Mouse (Mus musculus): ENCODE results near the gene Grb2. TPM values are rescaled to one million over a fixed set of nuclear protein-coding genes. Genes with fewer than 3 reads are reported as not detected.
A peak's percentile ranks its signal among the peaks of the same experiment; 100 is the strongest.

Gene Grb2
- polyA plus RNA-seq, 1 experiment = 81.7 TPM

DNA sequence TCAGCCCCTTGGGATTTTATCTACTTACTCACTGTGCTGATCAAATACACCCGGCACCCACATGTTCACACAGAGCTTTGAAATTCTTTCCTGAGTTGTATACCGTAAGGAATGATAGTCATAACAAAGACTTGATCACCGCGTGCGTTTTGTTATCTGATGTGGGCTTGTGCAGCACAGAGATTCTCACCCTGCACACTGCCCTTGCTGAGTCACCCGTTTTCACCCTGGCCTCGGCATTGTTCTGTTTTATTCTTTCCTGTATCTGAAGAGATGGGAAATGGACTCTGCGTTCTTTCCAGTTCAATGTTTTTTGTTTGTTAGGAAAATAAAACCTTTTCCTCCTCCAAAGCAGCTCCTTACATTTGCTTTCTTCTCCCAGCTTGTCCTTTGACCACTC, 38.4 kb upstream of the Grb2 start:
- H3K27ac ChIP-seq (ENCODE audit: control insufficient read depth, insufficient read depth, low read length) = peak overlapping the region; percentile 63; the same call in 1 of the 2 replicates
- TF ChIP-seq CTCF (IDR thresholded peaks at IDR 0.05; ENCODE audit: borderline replicate concordance, control insufficient read depth, extremely low read depth, insufficient read depth, low read length, poor library complexity) = no peak
- no peak for TF ChIP-seq POLR2A (IDR thresholded peaks at IDR 0.05; ENCODE audit: control insufficient read depth, extremely low read depth, insufficient read depth, low read length, poor library complexity)
- H3K4me1 ChIP-seq (replicated peaks; ENCODE audit: control insufficient read depth, insufficient read depth, low read length) = peaks cover 25% of the 10 kb centered on the region
- no peaks in the 10 kb centered on the region for H3K27me3 ChIP-seq (ENCODE audit: control insufficient read depth, insufficient read depth, low read length)
- H3K4me3 ChIP-seq (ENCODE audit: control insufficient read depth, insufficient read depth, low read length) = no peak overlapping the region
- no peaks in the 10 kb centered on the region for H3K36me3 ChIP-seq (ENCODE audit: control insufficient read depth, insufficient read depth, low read length)
- DNase-seq = peak; percentile 9
- 10% methylated on average over 8 of the region's 8 CpGs for WGBS

DNA sequence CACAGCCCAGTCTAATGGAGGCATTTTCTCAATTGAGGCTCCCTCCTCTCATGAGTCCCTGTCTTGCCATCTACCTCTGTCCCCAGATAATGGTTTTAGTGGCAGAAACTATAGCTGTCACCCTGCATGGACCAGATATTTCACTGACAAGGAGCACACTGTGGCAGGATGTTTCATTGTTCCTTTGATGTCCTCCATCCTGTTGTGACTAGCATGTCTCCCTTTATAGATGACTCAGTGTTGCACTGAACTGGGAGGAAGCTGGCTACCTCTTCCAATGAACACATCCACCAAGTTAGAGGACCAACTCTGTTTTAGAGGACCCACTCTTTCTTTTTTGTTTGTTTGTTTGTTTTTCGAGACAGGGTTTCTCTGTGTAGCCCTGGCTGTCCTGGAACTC, 37.7 kb upstream of the Grb2 start:
- Histone ChIP-seq H3K4me3 (ENCODE audit: control insufficient read depth, insufficient read depth, low read length) (no peak overlapping the region), H3K27ac (ENCODE audit: control insufficient read depth, insufficient read depth, low read length) (0 out of 2 replicates have a peak overlapping the region, but pooled peaks have one; percentile 12), H3K36me3 (ENCODE audit: control insufficient read depth, insufficient read depth, low read length) (no peaks in the 10 kb centered on the region), H3K27me3 (ENCODE audit: control insufficient read depth, insufficient read depth, low read length) (no peaks in the 10 kb centered on the region), H3K4me1 (replicated peaks; ENCODE audit: control insufficient read depth, insufficient read depth, low read length) (peaks cover 23% of the 10 kb centered on the region)
- 86% methylated on average over 1 of the region's 1 CpGs for WGBS
- TF ChIP-seq CTCF (IDR thresholded peaks at IDR 0.05; ENCODE audit: borderline replicate concordance, control insufficient read depth, extremely low read depth, insufficient read depth, low read length, poor library complexity) = no peak
- no peak for TF ChIP-seq POLR2A (IDR thresholded peaks at IDR 0.05; ENCODE audit: control insufficient read depth, extremely low read depth, insufficient read depth, low read length, poor library complexity)
- DNase-seq = no peak

DNA sequence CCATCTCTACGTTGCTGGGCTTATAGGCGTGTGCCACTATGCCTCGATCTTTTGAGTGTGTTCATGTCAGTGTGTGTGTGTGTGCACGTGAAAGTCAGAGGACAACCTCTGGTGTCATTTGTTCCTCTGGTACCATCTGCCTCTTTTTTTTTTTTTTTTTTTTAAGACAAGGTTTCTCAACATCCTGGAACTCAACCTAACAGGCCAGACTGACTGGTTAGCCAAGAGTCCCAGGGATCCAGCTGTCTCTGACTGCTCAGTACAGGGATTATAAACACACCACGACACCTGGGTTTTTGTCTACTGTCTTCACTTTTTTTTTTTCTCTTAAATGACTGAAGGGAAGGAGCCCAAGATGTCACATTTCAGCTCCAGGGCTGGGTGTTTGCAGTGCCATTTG, 36.0 kb upstream of the Grb2 start:
- H3K36me3 ChIP-seq (ENCODE audit: control insufficient read depth, insufficient read depth, low read length) = no peaks in the 10 kb centered on the region
- 77% methylated on average over 5 of the region's 5 CpGs for WGBS
- no peaks in the 10 kb centered on the region for H3K27me3 ChIP-seq (ENCODE audit: control insufficient read depth, insufficient read depth, low read length)
- no peak overlapping the region for H3K27ac ChIP-seq (ENCODE audit: control insufficient read depth, insufficient read depth, low read length)
- no peak overlapping the region for H3K4me3 ChIP-seq (ENCODE audit: control insufficient read depth, insufficient read depth, low read length)
- peaks cover 23% of the 10 kb centered on the region for H3K4me1 ChIP-seq (replicated peaks; ENCODE audit: control insufficient read depth, insufficient read depth, low read length)
- TF ChIP-seq CTCF (IDR thresholded peaks at IDR 0.05; ENCODE audit: borderline replicate concordance, control insufficient read depth, extremely low read depth, insufficient read depth, low read length, poor library complexity) (no peak), POLR2A (IDR thresholded peaks at IDR 0.05; ENCODE audit: control insufficient read depth, extremely low read depth, insufficient read depth, low read length, poor library complexity) (no peak)
- DNase-seq = no peak

DNA sequence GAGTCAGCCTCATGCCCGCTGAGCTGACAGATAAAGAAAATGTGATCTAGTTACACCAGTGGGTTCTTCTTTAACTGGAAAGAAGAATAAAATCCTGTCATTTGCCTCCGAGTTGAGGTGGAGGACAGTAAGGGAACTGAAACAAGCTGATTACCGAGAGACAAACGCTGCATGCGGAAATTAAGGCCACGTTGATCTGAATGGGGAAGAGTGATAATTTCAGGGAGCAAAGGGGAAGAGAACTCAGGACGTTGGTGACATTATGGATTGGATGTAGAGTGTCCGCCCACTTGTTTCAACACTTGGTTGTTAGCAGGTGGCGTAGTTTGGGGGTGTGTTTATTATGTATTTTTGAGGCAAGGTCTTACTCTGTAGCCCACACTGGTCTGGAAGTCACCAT, 34.5 kb upstream of the Grb2 start:
- Histone ChIP-seq H3K4me3 (ENCODE audit: control insufficient read depth, insufficient read depth, low read length) (no peak overlapping the region), H3K27me3 (ENCODE audit: control insufficient read depth, insufficient read depth, low read length) (no peaks in the 10 kb centered on the region), H3K36me3 (ENCODE audit: control insufficient read depth, insufficient read depth, low read length) (no peaks in the 10 kb centered on the region), H3K4me1 (replicated peaks; ENCODE audit: control insufficient read depth, insufficient read depth, low read length) (peaks cover 19% of the 10 kb centered on the region), H3K27ac (ENCODE audit: control insufficient read depth, insufficient read depth, low read length) (no peak overlapping the region)
- DNase-seq = no peak
- 79% methylated on average over 9 of the region's 9 CpGs for WGBS
- TF ChIP-seq POLR2A (IDR thresholded peaks at IDR 0.05; ENCODE audit: control insufficient read depth, extremely low read depth, insufficient read depth, low read length, poor library complexity) (no peak), CTCF (IDR thresholded peaks at IDR 0.05; ENCODE audit: borderline replicate concordance, control insufficient read depth, extremely low read depth, insufficient read depth, low read length, poor library complexity) (no peak)

DNA sequence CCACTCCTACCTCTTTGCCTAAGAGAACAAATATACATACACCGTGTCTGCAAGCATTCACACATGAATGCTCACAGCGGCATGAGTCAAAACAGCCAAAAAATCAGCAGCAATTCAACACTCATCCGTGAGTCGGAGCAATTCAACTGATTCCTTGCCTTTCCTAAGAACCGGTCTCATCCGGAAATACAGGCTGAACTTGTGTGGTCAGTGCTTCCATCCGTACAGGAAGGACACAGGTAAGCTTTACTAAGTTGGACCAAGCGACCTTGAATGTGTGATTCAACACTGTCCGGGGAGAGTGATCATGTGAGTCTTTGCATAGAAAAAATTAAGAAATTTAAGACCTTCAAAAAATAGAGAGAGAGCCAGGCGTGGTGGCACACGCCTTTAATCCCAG, 32.7 kb upstream of the Grb2 start:
- no peak for TF ChIP-seq CTCF (IDR thresholded peaks at IDR 0.05; ENCODE audit: borderline replicate concordance, control insufficient read depth, extremely low read depth, insufficient read depth, low read length, poor library complexity)
- no peak for TF ChIP-seq POLR2A (IDR thresholded peaks at IDR 0.05; ENCODE audit: control insufficient read depth, extremely low read depth, insufficient read depth, low read length, poor library complexity)
- DNase-seq = no peak
- H3K4me3 ChIP-seq (ENCODE audit: control insufficient read depth, insufficient read depth, low read length) = no peak overlapping the region
- 90% methylated on average over 11 of the region's 11 CpGs for WGBS
- no peaks in the 10 kb centered on the region for H3K27me3 ChIP-seq (ENCODE audit: control insufficient read depth, insufficient read depth, low read length)
- H3K27ac ChIP-seq (ENCODE audit: control insufficient read depth, insufficient read depth, low read length) = no peak overlapping the region
- H3K36me3 ChIP-seq (ENCODE audit: control insufficient read depth, insufficient read depth, low read length) = no peaks in the 10 kb centered on the region
- H3K4me1 ChIP-seq (replicated peaks; ENCODE audit: control insufficient read depth, insufficient read depth, low read length) = peaks cover 4% of the 10 kb centered on the region

DNA sequence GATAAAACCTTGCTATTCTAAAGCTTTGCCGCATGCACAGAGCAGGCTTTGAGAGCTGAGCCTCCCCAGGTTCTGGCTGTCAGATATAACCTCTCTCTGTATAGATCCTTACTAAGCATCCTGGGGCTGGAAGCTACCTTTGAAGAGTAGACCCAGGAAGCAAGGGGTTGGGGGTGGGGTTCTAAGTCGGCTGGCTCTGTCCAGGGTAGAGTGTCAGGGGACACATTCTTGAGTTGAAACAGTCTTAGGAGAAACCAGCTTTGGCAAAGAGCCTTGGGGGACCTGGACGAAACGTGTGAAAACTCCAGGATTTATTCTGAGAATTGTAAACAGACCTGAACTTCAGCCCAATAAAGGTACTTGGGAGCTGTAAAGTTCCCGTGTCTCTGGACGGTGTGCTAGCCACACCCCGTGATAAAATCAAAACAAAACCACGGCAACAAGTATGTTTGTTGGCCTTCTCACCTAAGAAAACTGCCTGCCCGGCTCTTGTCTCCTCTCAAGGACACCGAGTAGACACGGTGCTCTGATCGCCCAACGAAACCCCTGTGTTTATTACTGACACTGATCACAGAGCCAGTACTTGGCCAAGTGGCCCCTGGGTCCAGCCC, 30.0 kb upstream of the Grb2 start:
- Histone ChIP-seq H3K36me3 (ENCODE audit: control insufficient read depth, insufficient read depth, low read length) (no peaks in the 10 kb centered on the region), H3K27me3 (ENCODE audit: control insufficient read depth, insufficient read depth, low read length) (no peaks in the 10 kb centered on the region), H3K4me3 (ENCODE audit: control insufficient read depth, insufficient read depth, low read length) (no peak overlapping the region), H3K27ac (ENCODE audit: control insufficient read depth, insufficient read depth, low read length) (no peak overlapping the region), H3K4me1 (replicated peaks; ENCODE audit: control insufficient read depth, insufficient read depth, low read length) (no peaks in the 10 kb centered on the region)
- 78% methylated on average over 13 of the region's 13 CpGs for WGBS
- TF ChIP-seq CTCF (IDR thresholded peaks at IDR 0.05; ENCODE audit: borderline replicate concordance, control insufficient read depth, extremely low read depth, insufficient read depth, low read length, poor library complexity) (no peak), POLR2A (IDR thresholded peaks at IDR 0.05; ENCODE audit: control insufficient read depth, extremely low read depth, insufficient read depth, low read length, poor library complexity) (no peak)
- DNase-seq = no peak
